Mouse (Mus musculus) kidney, postnatal 0 days (tissue): ENCODE data around the gene Slc2a4. TPM values are rescaled to one million over a fixed set of nuclear protein-coding genes. Genes with fewer than 3 reads are reported as not detected.

Source experiments
- ATAC-seq: fragments of 200-750 bp; cut with Nextera tagmentation; replicated peaks from 2 replicates; pipeline ENCODE4 v1.8.0; 2017; ENCODE audit warnings: low read depth, moderate number of reproducible peaks, moderate TSS enrichment, moderate library complexity; ENCODE audit not compliant: low FRiP score
- DNase-seq: peaks from one replicate; pipeline ENCODE4 v3.0.0-alpha.2; 2016; ENCODE audit warnings: low spot score
- H3K27ac ChIP-seq: fragments of 300-500 bp; sonication (generic); 2 replicates; pipeline ENCODE4 v1.5.1; 2014; ENCODE audit warnings: mild to moderate bottlenecking
- H3K27me3 ChIP-seq: fragments of 300-500 bp; sonication (generic); 2 replicates; pipeline ENCODE4 v1.6.1; 2014; ENCODE audit warnings: low read length, mixed read lengths; ENCODE audit not compliant: insufficient read depth
- H3K36me3 ChIP-seq: fragments of 300-500 bp; sonication (generic); 2 replicates; pipeline ENCODE4 v1.6.1; 2014; ENCODE audit warnings: low read length, mixed read lengths; ENCODE audit not compliant: insufficient read depth
- H3K4me1 ChIP-seq: fragments of 300-500 bp; sonication (generic); replicated peaks from 2 replicates; pipeline ENCODE4 v1.6.1; 2014; ENCODE audit warnings: antibody characterized with exemption, low read length, mixed read lengths; ENCODE audit not compliant: insufficient read depth
- H3K4me2 ChIP-seq: fragments of 300-500 bp; sonication (generic); 2 replicates; pipeline ENCODE4 v1.6.1; 2014; ENCODE audit warnings: mild to moderate bottlenecking, low read length, moderate library complexity, mixed read lengths
- H3K4me3 ChIP-seq: fragments of 300-500 bp; sonication (generic); replicated peaks from 2 replicates; pipeline ENCODE4 v1.5.1; 2014; ENCODE audit warnings: low read depth, low read length
- H3K9ac ChIP-seq: fragments of 300-500 bp; sonication (generic); 2 replicates; pipeline ENCODE4 v1.6.1; 2014; ENCODE audit warnings: low read depth, low read length
- H3K9me3 ChIP-seq: fragments of 300-500 bp; sonication (generic); replicated peaks from 2 replicates; pipeline ENCODE4 v1.6.1; 2016; ENCODE audit warnings: low read length, inconsistent platforms, mixed read lengths
- CTCF ChIP-seq: IDR thresholded peaks from 2 replicates; pipeline ENCODE4 v1.5.1; 2016; ENCODE audit warnings: antibody characterized with exemption, low read depth, mild to moderate bottlenecking, moderate library complexity
- WGBS: fragments of 180-500 bp; shearing (Covaris S2); extraction: QIAGEN DNeasy Blood & Tissue Kit; methylation state at CpG from one replicate; pipeline ENCODE4 v1.1.7; 2014; 5-methylcytosine and 5-hydroxymethylcytosine counted together
- polyA plus RNA-seq: library from polyadenylated mRNA; unstranded; fragments of >200 nt; fragmentation: Nextera tagmentation; extraction: Ambion mirVana; gene quantifications from 2 replicates; pipeline ENCODE4 v1.2.1, GENCODE M21; 2015

Slc2a4 gene
- polyA plus RNA-seq, 1 experiment from 2014 or later = 21.4 TPM

GRCm38 (mm10) chr11:69910781-69911560 is 37.0 kb downstream of the Slc2a4 start:
- DNase-seq = no peak
- Histone ChIP-seq H3K9ac (no peak overlapping the region), H3K36me3 (peaks cover 70% of the 10 kb centered on the region), H3K9me3 (no peaks in the 10 kb centered on the region), H3K27ac (peak overlapping the region; percentile 50), H3K27me3 (no peaks in the 10 kb centered on the region), H3K4me3 (no peak overlapping the region), H3K4me1 (peaks cover 7% of the 10 kb centered on the region; the same call in 1 of the 2 replicates), H3K4me2 (no peak overlapping the region)
- peak; percentile 52 for ATAC-seq
- TF ChIP-seq CTCF = no peak
- WGBS = 89% methylated on average over 17 of the region's 17 CpGs

GRCm38 (mm10) chr11:69910177-69910576 is 37.8 kb downstream of the Slc2a4 start:
- no peak for TF ChIP-seq CTCF
- peak overlapping the region; percentile 50; the same call in 1 of the 2 replicates for H3K27ac ChIP-seq
- WGBS = 92% methylated on average over 8 of the region's 8 CpGs
- H3K9me3 ChIP-seq = no peaks in the 10 kb centered on the region
- ATAC-seq (no peak), DNase-seq (no peak)
- no peaks in the 10 kb centered on the region for H3K27me3 ChIP-seq
- no peak overlapping the region for H3K4me3 ChIP-seq
- peaks cover 7% of the 10 kb centered on the region; the same call in 1 of the 2 replicates for H3K4me1 ChIP-seq
- H3K36me3 ChIP-seq = peaks cover 70% of the 10 kb centered on the region
- no peak overlapping the region for H3K4me2 ChIP-seq
- H3K9ac ChIP-seq = no peak overlapping the region; the same call in 1 of the 2 replicates

GRCm38 (mm10) chr11:69909174-69909573 is 38.8 kb downstream of the Slc2a4 start:
- H3K4me3 ChIP-seq = no peak overlapping the region
- no peak overlapping the region for H3K9ac ChIP-seq
- DNase-seq = no peak
- TF ChIP-seq CTCF = no peak
- no peaks in the 10 kb centered on the region; the same call in 1 of the 2 replicates for H3K4me1 ChIP-seq
- peak overlapping the region; percentile 5; the same call in 1 of the 2 replicates for H3K4me2 ChIP-seq
- H3K9me3 ChIP-seq = no peaks in the 10 kb centered on the region
- H3K27ac ChIP-seq = no peak overlapping the region
- peaks cover 75% of the 10 kb centered on the region for H3K36me3 ChIP-seq
- H3K27me3 ChIP-seq = no peaks in the 10 kb centered on the region
- WGBS = 91% methylated on average over 5 of the region's 5 CpGs
- ATAC-seq = no peak

GRCm38 (mm10) chr11:69908645-69909044 is 39.3 kb downstream of the Slc2a4 start:
- H3K4me2 ChIP-seq = no peak overlapping the region
- DNase-seq = no peak

GRCm38 (mm10) chr11:69904311-69904710 is 43.7 kb downstream of the Slc2a4 start:
- TF ChIP-seq CTCF = no peak
- DNase-seq = no peak
- no peaks in the 10 kb centered on the region for H3K27me3 ChIP-seq
- H3K4me3 ChIP-seq = no peak overlapping the region
- H3K4me2 ChIP-seq = no peak overlapping the region
- no peak for ATAC-seq
- H3K4me1 ChIP-seq = peaks cover 17% of the 10 kb centered on the region; the same call in 1 of the 2 replicates
- no peaks in the 10 kb centered on the region for H3K9me3 ChIP-seq
- no peak overlapping the region for H3K27ac ChIP-seq
- 95% methylated on average over 9 of the region's 9 CpGs for WGBS
- H3K9ac ChIP-seq = no peak overlapping the region
- peaks cover 52% of the 10 kb centered on the region for H3K36me3 ChIP-seq

More at GRCm38 (mm10) chr11:69908645-69909044, 39.3 kb downstream of the Slc2a4 start:
- peak; percentile 74 for ATAC-seq
- no peak overlapping the region for H3K4me3 ChIP-seq
- no peaks in the 10 kb centered on the region; the same call in 1 of the 2 replicates for H3K4me1 ChIP-seq
- TF ChIP-seq CTCF = no peak
- no peaks in the 10 kb centered on the region for H3K9me3 ChIP-seq
- H3K27me3 ChIP-seq = no peaks in the 10 kb centered on the region
- peaks cover 81% of the 10 kb centered on the region for H3K36me3 ChIP-seq
- H3K27ac ChIP-seq = no peak overlapping the region
- H3K9ac ChIP-seq = no peak overlapping the region
- WGBS = 80% methylated on average over 11 of the region's 11 CpGs

GRCm38 (mm10) chr11:69902972-69903371 is 45.0 kb downstream of the Slc2a4 start:
- H3K9ac ChIP-seq = peak overlapping the region; percentile 77; the same call in 1 of the 2 replicates
- H3K27ac ChIP-seq = no peak overlapping the region
- H3K4me2 ChIP-seq = peak overlapping the region; percentile 90
- WGBS = 82% methylated on average over 12 of the region's 13 CpGs
- H3K36me3 ChIP-seq = peaks cover 39% of the 10 kb centered on the region
- no peaks in the 10 kb centered on the region for H3K27me3 ChIP-seq
- H3K4me3 ChIP-seq = peak overlapping the region; percentile 62; the same call in 1 of the 2 replicates
- peaks cover 17% of the 10 kb centered on the region; the same call in 1 of the 2 replicates for H3K4me1 ChIP-seq
- ATAC-seq (no peak), DNase-seq (no peak)
- H3K9me3 ChIP-seq = no peaks in the 10 kb centered on the region
- TF ChIP-seq CTCF = no peak
